Mouse (Mus musculus): Measurements from ENCODE around the gene Rchy1.

The Rchy1 gene

DNA sequence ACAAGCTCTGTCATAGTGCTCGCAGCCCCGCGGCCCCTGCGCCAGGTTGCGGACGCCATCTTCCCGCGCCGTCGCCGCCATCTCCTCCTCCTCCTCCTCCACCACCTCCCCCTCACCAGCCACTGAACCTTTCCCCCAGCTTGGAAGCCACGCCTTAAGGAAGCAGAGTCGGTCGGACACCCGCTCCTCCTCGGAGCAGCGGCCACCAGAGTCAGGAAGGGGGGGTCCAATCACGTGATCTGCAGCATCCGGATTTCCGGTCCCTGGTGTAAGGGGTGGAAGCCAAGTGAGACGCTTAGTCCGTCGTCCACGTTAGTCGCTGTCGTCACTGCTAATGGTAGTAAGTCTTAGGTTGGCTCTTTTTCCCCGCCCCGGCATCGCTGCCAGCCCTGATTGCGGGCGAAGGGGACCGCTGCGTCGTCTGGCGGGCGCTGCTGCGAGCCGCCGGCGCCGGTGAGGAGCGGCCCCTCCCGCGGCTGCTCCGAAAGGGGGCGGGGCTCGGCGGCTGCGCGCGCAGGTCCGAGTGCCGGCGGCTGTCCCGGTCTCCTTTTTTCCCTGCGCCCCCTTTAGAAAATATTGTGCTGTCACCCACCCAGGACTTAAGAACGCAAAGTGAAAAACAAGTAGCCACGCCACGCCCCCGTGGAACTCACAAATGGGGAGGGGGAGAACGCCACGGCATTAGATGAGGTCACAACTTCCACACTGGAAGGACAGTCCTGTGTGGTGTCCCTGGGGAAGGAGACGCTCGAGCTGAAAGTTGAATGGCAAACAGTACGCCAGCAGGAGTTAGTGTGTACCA, at the start of gene Rchy1:
TSS of gene Rchy1 (minus strand) at position 430 of the 802 bp plus-strand sequence.
- DNase-seq: peak; percentile 94

DNA sequence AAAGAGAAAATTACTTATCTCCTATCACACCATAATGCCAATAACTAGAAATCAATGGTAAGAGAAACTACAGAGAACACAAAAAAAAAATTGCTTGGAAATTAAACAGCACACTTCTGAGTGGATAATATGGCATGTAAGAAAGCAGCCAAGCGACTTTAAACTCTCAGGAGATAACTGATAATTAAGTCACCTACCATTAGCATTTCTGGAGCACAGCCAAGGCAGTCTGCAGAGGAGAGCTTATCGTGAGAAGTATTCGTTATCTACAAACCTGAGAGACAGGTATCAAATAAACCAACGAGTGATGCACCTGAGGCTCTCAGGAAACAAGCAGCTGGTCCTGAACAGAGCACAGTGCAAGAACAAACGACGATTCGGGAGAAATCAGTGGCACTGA, 48.9 kb upstream of the Rchy1 start:
- DNase-seq: no peak

DNA sequence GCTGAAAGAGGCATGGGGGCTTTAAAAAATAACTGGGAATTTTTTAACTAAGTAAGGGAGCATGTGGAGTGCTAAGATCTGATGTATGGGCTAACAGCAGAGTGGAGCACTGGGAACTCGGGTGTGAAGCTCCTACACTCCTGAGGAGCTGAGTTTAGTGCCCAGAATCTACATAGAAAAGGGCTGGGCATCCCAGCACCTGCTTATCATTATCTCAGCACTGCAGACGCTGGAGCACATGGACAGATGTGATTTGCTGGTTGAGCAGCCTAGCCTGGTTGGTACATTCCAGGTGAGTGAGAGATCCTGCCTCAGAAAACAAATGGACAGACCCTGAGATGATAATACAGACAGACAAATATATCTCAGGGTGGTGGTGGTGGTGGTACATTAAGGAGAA, 47.0 kb upstream of the Rchy1 start:
- DNase-seq: no peak

DNA sequence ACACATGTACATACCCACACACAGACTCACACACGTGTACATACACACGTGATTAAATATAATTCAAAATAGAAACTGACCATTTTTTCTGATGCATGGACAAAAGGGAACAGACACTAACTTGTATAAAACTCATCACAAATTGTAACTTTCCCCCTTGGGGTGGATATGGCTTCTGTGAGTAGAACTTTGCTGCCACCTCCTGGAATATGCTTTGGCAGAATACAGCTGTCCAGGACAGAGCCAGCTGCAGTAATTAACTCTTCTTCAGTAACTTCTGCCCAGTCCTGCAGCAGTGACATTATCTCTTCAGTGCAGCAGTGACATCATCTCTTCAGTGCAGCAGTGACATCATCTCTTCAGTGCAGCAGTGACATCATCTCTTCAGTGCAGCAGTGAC, 40.1 kb upstream of the Rchy1 start:
- no peak for DNase-seq

DNA sequence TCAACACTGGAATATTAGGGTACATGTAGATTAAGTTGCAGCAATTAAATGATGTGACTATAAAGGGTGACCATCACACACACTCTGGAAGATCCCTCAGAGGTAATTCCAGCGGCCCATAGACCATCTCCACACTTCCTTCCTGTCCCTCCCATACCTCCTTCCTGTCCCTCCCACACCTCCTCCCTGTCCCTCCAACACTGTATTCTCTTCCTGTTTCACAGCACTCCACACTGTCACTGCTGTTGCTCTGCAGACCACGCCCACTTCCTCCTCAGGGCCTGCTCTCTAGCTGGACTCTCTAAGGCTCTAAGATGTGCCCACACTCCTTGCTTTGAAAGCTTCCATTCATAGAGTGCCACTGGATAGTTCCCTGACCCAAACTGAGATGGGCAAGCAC, 37.9 kb upstream of the Rchy1 start:
- no peak for DNase-seq

DNA sequence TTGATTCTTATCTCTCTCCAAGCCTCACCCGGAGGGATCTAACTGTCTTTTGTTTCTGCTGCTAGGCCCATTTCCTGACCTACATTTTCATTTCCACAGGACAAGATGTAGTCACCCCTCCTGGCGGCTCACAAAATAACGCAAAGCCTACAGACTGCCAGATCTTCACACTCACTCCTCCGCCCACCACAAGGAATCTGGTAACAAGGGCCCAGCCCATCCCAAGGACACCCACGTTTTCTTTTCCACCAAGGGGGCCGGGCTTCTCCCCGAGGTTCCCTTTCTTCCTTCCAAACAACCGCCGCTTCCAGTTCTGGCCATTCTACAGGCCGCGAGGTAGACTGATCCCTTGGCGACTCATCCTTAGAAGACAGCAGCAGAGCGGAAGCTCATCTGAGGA, 31.7 kb upstream of the Rchy1 start:
- DNase-seq: peak; percentile 51

DNA sequence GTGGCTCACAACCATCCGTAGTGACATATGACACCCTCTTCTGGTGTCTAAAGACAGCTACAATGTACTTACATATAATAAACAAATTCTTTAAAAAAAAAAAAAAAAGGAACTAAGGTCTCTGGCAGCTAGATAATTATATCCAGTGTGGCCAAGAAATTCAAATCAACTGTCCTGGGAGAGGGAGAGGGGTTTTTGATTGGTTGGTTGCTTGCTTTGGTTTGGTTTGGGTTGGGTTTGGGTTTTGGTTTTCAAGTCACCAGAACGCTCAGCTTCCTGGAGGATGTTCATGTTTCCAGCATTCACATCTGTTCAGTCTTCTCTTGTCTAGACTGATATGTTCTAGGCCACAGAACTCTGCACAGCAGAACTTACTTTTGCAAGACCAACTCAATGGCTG, 30.2 kb upstream of the Rchy1 start:
- no peak for DNase-seq

DNA sequence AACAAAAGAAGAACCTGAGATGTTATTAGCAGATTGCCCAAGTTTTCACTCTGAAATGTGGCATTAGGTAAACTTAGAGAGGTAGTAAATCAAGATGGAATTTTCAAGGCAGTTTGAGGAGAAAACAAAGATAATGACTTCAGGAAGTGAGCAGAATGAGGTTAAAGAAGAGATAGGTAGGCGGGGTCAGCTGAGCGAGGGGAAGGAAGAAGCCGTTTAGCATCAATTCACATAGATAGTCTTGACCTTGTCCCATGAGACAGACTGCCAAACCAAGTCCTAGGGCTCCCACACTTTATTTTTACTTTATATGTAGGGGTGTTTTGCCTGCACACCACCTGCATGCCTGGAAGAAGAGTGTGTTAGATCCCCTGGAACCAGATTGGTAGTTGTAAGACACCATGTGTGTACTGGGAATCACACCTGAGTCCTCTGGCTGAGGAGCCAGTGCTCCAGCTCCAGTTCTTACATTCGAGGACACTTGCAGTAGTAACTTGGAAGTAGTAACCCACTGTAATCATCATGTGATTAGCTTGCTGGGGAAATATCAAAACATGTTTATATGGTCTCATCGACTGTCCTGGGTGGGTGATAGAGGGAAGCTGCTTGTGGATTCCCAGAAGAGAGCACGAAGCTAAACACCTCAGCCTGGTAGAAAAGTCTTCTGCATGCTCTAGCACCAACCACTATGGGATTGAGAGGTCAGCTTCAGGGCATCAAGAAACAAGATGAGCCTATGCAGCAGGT, 28.5 kb upstream of the Rchy1 start:
- no peak for DNase-seq

DNA sequence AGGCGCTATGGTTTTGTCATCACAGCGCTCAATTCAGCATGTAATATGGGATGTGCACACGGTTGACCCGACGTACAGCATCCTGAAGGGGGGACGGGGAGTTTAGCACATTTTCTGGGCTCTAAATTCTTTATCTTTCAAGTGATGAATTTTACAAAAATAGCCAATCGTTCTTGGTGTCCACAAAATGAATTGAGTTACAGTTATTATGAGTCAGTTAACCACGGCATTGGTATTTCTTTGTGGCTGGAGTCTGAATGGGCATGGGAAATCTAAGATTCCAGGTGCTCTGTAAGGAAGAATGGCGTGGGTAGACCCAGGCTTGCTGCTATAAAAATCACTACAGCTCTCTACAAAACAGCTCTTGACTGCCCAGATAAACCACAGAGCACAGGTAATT, 26.4 kb upstream of the Rchy1 start:
- DNase-seq: no peak

DNA sequence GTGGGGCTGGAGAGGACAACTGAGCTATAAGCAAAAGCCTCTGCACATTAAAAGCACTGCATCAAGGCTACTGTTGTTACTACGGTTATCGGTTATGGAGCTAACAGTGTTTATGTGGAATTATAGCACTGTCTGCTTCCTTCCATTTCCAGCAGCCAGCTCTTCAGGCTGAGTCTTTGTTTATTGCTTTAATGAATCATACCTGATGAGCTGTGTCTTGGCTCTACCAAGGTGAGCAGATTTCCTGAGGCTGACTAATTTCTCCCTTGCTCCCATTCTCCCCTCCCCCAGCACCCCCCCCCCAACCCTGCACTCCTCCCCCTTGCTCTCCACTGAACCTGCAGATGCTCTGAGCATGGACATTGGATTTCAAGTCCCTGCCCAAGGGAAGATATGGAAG, 24.9 kb upstream of the Rchy1 start:
- DNase-seq: no peak

DNA sequence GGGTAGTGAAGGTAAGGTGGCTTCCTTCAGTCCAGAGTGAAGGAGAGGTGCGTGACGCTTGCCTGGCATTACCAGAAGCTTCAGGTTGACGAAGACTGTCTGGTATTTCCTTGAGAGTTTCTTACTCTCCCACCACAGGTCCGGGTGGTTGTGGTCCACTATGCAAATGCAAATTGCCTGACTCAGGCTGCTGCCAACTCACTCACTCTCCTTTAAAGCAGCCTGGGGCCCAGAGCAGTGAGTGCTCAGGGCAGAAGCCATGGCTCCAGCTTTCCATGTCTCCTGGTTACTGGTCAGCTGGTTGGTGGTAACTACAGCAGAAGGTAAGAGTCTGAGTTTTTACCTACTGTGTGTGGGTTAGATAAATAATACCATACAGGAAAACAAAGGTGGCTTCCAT, 24.4 kb upstream of the Rchy1 start, which contains the start of gene Odaph:
TSS of gene Odaph (plus strand) at position 240 of the 400 bp plus-strand sequence.
- DNase-seq: no peak

DNA sequence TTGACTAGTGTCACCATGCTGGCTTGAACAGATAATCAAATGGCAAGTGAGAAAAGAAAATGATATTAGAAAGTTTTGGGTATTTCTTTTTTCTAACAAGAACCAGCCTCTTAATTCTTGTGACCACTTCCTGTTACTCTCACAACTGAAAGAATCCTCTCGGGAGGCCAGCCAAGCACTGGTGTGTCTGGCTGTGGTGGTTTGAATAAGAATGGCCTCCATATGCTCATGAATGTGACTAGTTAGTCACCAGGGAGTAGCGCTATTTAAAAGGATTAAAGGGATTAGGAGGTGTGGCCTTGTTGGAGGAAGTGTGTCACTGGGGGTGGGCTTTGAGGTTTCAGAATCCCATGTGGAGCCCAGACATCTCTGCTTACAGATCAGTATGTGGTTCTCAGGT, 22.9 kb upstream of the Rchy1 start:
- no peak for DNase-seq

DNA sequence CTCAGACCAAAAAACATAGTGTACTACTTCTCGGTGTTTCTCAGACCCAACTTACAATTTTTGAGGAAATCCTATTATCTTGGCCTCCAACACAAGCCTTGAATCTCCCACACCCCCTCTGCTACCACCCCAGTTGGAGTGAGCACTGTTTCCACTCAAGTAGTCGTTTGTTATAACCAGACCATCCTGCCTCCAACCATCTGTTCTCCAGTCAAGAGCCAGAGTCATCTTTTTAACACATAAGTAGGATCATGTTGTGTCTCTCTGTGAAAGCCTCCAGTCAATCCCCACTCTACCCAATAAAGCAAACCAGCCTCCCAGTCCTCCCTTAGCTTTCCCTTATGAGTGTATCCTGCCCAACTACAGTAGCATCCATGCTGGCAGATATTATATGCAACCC, 20.6 kb upstream of the Rchy1 start:
- DNase-seq: no peak

DNA sequence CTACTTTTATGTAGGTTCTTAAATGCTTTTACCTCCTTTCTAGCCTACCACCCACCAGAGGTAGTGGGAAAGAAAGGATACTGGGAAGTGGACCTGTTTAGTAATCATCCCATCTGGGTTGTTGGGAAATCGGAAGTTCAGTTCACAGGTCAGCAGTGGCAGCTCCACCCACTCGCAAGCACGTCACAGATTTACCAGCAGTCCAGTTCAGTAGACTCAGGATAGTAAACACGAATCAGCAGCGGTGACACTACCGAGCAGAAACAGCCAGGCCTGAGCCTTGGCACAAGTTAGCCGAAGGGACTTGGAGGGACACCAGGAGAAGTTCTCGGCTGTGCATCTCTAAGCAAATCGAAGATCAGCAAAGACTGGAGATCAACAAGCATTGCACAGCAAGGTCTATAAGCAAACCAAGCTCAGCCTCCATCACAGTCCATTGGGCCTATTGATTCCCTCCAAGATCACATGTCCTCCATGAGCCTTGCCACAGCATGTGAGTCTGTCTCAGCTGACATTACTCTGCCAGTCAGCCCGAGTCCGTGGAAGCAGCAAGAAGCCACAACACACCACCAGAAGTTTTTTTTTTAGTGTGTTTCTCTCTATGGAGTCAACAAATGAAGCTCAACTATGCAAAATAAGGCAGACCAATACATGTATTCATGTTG, 18.4 kb upstream of the Rchy1 start:
- no peak for DNase-seq

DNA sequence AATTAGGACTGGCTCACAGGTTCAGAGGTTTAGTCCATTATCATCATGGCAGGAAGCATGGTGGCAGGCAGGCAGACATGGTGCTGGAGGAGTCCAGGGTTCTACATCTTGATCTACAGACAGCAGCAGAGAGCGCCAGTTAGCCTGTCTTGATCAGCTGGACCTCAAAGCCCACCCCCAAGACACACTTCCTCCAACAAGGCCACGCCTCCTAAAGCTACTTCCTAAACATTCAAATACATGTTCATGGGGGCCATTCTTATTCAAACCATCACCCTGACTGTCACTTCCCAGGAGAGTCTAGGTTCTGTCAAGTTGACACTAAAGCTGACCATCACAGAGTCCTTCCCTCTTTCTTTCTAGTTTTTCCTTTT, 14.5 kb upstream of the Rchy1 start:
- DNase-seq: no peak

DNA sequence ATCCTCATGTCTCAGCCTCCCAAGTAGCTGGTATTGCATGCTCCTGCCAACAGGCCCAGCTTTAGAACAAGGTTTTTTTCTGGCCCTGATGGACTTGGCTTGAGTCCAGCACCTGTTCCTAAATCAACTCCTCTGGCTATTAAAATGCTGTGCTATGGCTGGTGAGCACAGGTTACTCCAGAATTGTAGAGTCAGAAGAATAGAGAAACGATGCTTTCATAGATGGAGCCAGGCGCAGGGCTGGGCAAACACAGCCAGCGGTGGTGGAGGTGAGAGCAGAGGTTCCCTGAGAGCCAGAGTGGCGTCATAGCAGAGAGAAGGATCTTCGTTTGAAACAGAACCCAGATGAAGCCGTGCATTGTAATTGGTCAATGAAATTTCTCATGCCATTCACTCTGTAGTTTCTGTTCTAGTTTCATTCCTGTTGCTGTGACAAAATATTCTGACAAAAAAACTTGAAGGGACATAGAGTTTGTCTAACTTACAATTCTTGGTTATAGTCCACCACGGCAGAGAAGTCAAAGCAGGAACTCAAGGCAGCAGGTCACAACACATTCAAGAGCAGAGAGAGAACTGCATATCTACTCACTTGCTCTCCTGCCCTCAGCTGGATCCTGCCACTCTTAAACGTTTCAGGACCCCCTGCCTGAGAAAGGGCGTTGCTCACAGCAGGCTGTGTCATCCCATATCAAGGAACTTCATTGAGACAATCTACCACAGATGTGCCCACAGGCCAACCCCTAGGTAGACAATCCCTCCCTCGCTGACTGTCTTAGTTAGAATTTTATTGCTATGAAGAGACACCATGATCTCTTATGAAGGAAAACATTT, 13.9 kb upstream of the Rchy1 start:
- DNase-seq: no peak

DNA sequence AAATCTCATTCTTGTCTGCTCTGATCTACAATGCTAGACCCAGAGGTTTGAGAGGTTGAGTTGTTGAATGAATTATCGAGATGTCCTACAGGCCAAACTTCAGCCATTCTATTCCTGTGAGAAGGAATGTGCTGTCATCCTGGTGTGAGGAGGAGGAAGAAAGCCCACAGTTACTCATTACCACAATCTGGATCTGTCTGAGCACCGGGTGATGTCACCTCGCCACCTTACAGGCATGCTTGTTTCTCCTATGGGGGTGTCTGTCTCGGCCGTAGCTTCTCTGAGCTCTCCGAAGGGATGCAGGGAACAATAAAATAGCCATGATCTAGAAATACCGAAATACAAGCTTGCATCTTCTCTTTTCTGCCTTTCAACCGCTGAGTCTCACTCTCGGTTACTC, 12.9 kb upstream of the Rchy1 start:
- DNase-seq: no peak

DNA sequence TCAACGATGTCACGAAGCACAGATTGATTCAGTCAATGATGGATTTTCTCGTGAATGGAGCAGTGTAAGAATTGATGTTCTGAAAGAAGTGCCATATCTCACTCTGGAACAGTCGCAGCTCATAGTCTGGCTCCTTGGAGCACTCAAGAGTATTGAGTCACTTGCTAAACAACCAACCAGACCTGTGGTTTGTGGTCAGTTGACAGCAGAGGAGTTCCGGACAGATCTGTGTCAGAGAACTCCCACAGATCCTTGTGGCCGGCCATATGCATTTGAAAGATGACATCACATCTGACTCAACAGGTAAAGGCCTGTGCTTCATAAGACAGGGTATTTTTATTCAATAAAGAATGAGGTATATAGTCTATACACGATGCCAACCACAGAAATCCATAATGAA, 11.1 kb upstream of the Rchy1 start:
- DNase-seq: no peak

DNA sequence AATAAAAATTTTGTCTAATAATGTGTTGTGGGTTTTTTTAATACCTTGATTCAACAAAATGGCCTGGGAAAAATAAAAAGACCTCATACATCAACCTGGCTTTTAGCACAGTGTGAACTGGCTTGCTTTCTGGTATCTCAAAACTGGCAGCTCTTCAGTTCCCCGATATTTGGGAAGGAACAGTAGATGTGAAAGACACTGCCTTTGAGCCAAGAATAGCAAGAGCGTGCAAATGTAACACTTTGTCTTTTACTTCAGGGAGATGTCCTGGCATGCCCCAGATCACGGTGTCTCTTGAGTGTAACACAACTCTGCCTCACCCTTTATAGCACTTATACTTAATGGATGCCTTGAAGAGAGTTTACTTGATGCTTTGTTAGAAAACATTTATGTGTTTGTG, 9.2 kb upstream of the Rchy1 start:
- DNase-seq: no peak

DNA sequence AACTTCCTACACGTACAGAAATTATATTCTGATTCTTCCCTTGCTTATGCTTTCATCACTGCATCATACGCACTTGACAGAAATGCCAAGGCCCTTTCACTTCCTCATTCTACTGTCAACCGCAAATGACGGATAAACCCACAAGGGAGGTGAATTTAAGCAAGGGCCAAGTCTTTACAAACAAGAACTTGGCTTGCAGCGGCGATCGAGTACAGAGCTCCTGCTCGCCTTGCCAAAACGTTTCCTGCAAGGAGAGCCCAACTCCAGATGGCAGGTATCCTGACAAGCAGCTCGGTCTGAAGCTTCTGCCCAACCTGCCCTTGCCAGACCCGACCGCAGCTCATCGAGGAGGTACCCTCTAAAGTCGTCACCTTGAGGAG, 619 bp downstream of the Rchy1 start:
- DNase-seq: no peak

DNA sequence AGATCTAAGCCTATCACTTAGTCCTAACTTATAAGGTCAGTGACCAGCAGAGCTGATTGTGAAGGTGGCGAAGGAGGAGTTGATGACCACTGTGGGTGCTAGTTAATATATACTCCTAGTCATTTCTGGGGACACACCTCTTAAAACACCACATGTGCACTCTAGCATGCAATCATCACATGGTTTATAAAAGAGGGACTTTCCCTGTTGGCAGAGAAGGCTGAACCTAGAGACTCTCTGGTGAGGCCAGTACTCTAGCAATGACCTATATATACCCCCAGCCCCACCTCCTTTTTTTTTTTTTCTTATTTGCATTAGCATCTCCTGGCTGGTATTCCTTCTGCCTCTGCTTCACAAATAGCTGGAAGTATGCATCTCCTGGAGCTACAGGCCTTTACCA, 1.5 kb downstream of the Rchy1 start:
- no peak for DNase-seq

DNA sequence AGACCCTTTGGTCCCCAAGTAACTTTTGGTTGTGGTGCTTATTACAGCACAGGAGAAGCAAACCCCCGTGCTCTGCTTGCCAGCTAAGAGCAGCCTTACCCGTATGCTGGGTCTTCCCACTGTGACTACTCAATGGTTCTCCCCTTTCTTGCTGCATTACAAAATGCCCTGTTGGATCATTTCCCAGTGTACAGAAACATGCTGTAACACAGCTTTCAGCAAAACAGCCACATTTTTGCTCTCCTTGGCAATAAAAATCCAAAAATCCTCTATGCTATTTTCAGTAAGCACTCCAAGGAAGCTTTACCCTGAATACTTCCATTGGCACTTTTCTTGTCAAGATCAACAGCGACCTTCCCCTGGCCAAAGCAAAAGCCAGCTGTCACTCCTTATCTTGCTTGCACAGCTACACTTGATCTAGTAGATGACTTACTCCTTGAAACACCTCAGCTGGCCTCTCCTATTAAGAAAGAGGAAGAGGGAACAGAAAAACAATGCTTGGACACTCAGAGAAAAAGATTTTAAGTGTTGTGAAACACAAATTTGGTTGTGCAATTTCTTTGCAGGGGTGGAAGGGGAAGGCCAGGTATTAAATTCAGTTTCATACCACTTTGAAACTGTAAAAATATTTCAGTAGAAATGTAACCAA, 2.1 kb downstream of the Rchy1 start:
- DNase-seq: peak; percentile 48

DNA sequence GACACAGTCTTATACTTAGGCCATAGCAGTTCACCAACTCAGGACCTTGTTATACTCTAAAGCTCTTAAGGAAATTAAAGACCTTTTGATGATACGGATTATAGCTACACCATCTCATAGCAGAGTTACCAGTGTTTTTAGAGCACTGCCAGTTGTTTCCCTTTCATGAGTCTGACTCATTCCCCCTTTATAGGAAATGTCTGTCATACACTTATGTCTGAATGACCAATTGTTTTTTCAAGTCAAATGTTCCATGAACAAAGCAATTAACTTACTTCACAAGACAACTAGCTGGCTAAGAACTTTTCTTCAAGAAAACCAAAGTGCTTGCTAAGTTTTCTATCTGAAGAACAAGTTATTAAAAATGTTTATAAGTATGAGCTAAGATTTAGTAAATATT, 2.9 kb downstream of the Rchy1 start:
- no peak for DNase-seq
